Mouse (Mus musculus): ENCODE measurements around the gene Med10.

GRCm38 (mm10) chr13:69758979-69759378 lies 43.2 kb upstream of the Med10 start:
- TF ChIP-seq POLR2A (IDR thresholded peaks at IDR 0.05; ENCODE audit: low read depth, low read length), result no peak
- no peak for TF ChIP-seq CTCF (IDR thresholded peaks at IDR 0.05; ENCODE audit: borderline replicate concordance, insufficient read depth, low read length)
